Mouse (Mus musculus) cerebellum, adult 11 months (tissue): Measurements from ENCODE around the gene Vps41.

Experiments used
- DNase-seq: peaks from one replicate; pipeline ENCODE4 v3.0.0; 2022

Vps41 gene

GRCm38 (mm10) chr13:18794454-18794853, 77.4 kb downstream of the Vps41 start:
- DNase-seq, result no peak

- no peak for DNase-seq
Observed at GRCm38 (mm10) chr13:18797555-18797954, 80.5 kb downstream of the Vps41 start.

DNA sequence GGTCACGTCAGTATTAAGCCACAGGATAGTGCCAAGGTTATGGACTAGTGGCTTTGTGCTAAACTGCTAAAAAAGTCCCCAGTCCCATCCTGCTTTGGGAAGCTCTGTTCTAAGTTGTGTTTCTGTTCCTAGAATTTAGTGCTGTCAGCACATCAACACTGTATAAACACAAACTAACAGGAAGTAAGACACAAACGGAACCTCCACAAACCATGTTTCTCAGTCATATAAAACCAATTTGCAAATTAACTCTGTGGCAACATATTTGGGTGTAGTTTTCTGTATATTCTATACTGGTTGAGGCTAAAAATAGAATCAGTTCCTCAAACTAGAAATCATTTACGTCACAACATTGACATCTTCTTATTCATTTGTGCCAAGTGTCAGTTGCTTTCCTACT, 83.3 kb downstream of the Vps41 start:
- DNase-seq, result no peak

DNA sequence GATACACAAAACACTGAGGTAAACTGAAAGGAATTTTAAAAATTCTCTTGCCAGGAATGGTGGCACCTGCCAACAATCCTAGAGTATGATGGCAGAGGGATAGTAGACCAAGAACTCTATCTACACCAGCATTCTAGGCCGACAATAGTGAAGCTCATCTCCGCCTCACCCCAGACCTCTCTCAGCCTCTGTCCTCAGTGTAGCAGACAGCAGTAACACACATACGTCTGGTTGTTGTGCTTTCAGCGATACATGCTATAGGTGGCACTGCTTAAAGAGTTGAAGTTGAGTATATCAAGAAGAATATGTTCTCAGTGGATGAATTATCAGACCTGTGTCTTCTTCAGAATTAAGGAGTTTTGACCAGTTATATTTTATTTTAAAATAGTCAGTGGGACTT, 92.4 kb downstream of the Vps41 start:
- no peak for DNase-seq

- peak; percentile 62 for DNase-seq
Observed at GRCm38 (mm10) chr13:18809978-18810675, 93.0 kb downstream of the Vps41 start.

DNA sequence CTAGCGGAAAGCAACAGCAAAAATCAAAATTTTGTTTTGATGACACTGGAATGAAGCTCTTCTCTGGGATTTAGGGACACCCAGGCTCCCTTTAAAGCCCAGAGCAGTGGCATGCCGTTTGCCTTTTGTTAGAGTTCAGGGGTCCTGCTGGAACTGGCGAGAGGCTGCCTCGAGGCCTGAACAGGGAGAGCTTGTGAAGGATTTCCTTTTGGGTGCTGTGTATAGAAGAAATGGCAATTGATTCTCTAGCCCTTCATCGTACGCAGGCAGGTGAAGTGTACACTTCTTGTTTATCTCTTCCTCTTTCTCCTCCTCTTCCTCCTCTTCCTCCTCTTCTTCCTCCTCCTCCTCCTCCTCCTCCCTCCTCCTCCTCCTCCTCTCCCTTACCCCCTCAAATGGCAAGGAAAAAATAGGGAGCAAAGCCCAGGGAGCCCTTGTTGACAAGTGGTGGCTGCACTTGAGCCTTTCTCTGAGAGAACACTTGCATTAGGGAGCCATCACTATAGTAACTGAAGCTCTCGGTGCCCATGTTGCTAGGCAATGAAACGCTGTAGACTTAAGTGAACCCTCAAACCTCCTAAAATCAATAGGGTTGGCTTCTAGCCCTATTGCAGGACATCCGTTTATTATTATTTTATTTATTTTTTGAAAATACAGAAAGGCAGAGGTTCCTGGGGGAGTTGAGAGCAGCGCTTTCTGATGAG, 107.5 kb downstream of the Vps41 start:
- DNase-seq, result no peak

DNA sequence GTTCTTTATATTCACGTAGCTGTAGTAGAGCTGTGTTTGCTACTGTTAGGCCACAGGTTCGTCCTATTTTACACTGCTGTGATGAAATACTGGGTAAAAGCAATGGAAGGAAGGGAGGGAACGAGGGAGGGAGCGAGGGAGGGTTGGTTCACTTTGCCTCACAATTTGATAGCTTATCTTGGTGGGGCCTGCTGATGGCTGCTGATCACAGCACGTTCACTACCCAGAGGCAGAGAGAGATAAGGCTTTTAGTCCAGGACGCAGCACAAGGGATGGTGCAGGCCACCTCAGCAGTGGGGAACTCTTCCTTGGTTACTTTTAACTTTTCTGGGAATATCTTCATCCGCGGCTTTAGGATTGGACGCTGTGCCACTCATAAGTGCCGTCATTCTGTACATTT, 109.9 kb downstream of the Vps41 start:
- no peak for DNase-seq

DNA sequence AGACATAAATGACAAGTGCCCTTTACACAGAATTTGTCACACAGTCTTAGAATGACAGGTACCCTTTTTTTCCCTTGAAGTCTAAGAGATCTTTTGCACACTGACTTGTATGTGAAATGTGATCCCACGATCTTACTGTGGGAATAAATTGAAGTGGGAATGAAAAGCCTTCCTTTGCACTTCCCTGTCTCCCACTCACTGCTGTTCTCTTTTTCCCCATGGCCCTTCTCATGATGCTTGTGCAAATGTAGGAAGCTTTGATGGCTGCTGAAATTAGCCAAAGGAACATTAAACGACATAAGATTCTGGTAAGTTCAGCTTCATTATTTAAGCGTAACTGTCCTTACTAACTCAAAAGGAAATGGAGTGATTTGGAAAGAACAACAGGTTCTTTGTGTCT, 113.4 kb downstream of the Vps41 start:
- DNase-seq, result no peak

GRCm38 (mm10) chr13:18839231-18839630, 122.1 kb downstream of the Vps41 start:
- no peak for DNase-seq

- DNase-seq, result no peak
Observed at GRCm38 (mm10) chr13:18840366-18840765, 123.3 kb downstream of the Vps41 start.

GRCm38 (mm10) chr13:18841019-18841418, 123.9 kb downstream of the Vps41 start:
- no peak for DNase-seq

- no peak for DNase-seq
Observed at GRCm38 (mm10) chr13:18841752-18842282, 124.7 kb downstream of the Vps41 start.

- DNase-seq, result no peak
Observed at GRCm38 (mm10) chr13:18842556-18842955, 125.5 kb downstream of the Vps41 start.

GRCm38 (mm10) chr13:18843546-18843945, 126.5 kb downstream of the Vps41 start:
- no peak for DNase-seq

DNA sequence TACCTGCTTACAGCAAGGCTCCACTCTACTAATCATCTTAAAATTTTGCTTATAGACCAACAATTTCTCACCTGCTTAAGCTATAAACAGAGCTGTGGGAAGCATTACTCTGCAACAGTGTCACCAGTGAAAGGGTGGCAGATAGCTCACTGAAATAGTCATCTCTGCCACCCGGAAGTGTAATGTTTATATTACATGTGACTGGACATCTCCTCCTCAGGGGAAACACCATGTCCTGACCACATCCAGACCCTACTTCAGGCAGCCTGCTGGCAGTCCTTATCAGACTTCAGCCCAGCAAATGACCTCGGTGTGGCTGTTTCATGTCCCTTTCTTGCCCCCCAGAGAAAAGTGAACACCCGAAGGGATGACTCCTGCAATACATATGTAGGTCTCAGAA, 130.3 kb downstream of the Vps41 start:
- DNase-seq, result no peak

DNA sequence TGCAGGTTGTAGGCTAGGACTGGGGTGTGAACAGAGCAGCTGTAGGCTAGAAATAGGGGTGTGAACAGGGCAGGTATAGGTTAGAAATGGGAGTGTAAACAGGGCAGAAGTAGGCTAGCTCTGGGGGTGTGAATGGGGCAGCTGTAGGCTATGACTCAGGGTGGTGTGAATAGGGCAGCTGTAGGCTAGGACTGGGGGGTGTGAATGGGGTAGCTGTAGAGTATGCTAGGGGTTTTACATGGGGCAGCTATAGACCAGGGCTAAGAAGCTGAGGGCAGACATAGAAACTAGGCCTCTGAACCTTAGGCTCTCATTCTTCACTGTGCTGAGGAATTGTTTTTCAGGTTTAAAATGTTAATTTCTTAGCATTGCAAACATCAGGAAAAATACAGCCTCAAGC, 132.5 kb downstream of the Vps41 start:
- DNase-seq, result no peak

DNA sequence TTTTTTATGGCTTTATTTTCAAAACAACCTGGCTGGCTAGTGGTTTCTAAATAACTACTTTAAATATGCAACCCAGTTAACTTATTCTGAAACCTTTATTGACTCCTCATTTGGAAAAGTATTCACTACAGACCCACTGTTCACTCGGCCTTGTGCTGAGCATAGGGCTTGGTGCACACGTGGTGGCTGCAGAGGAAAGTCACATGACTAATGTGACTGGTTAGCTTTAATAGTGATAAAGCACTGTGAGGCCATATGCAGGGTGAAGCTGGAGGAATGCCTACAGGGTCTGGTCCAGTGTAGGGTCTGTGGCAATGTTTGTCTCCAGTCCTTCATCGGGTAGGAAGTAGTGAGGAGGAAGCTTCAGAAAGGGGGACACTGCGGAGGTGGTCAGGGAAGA, 134.1 kb downstream of the Vps41 start:
- DNase-seq, result no peak

- no peak for DNase-seq
Observed at GRCm38 (mm10) chr13:18852718-18853117, 135.6 kb downstream of the Vps41 start.

DNA sequence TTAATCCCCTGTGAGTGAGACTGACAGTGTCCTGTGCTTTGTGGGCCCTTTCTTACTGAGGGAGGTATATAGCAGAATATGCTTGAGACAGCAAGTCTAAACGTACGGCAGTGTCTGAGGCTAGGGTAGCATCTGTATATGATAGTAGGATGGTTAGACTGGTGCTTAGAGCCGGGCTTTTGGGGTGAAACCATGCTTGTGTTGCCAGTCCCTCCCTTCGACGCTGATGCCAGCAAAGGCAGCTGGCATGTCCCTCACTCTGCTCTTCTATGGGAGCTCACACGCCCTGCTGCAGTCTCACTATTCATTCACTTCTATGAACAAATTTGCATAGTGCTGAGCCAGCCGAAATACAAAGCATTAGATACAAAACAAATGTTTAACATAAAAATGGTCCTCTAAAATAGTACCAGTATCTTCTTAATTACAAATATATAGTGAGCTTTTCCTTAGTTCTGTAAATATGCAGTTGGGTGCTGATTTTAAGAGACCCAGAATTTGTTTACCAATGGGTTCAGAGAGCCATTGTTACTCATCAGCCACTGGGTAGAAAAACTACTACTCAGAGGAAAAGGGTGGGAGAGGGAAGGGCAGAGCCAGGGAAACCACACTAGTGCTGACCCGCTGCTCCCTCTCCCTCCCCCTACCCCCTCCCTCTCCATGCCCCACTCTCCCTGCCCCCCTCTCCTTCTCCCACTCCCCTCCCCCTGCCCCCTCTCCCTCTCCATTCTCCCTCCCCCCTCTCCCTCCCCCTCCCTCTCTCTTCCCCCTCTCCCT, 139.1 kb downstream of the Vps41 start:
- DNase-seq, result no peak

- no peak for DNase-seq
Observed at GRCm38 (mm10) chr13:18858183-18858582, 141.1 kb downstream of the Vps41 start.

GRCm38 (mm10) chr13:18859389-18859788, 142.3 kb downstream of the Vps41 start:
- no peak for DNase-seq

DNA sequence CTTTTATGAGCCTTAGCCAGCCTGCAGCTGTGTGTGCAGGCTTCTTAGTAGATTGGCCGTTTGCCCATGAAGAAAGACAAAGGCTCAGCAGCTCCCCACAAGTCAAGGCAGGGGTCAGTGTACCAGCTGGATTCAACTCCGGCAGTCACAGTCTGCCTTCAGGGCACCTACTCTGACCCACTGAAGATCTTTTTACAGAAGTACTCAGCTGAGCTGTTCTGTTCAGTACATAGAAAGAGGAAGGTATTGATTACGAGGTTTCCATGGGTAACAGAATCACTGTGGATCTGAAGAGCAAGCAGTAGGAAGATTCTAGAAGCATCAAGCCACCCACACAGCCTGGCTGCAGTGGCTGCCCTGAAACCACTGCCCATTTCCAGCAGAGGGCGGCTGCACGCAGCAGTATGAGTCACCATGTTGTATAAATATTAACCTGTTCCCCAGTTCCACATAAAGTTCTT, 151.0 kb downstream of the Vps41 start:
- peak; percentile 22 for DNase-seq

- DNase-seq, result no peak
Observed at GRCm38 (mm10) chr13:18868825-18869224, 151.7 kb downstream of the Vps41 start.

GRCm38 (mm10) chr13:18875321-18875720, 158.2 kb downstream of the Vps41 start:
- DNase-seq, result no peak
